Mouse (Mus musculus) erythroblast, adult 5-6 weeks (primary cell): ENCODE data around the gene Hsd17b13. TPM values are rescaled to one million over a fixed set of nuclear protein-coding genes. Genes with fewer than 3 reads are reported as not detected.

Experiments
- ATAC-seq: replicated peaks from 2 replicates; pipeline ENCODE4 v1.8.0; 2016; ENCODE audit warnings: moderate number of reproducible peaks, mild to moderate bottlenecking, moderate TSS enrichment, inconsistent platforms; ENCODE audit not compliant: poor library complexity, low FRiP score, severe bottlenecking
- total RNA-seq, 2 experiments: library from RNA; stranded (forward) in 1 of 2; stranded (reverse) in 1 of 2; fragments of 150-400 nt in 1 of 2; fragments of 200-764, 138-1000 nt in 1 of 2; gene quantifications; 2 replicates each; pipeline versions ENCODE4 v1.2.3 to v1.2.4; 2015 to 2017; ENCODE audit warnings: low replicate concordance in 2 of 2

Gene Hsd17b13
- total RNA-seq, 2 experiments from 2014 or later, result not detected

DNA sequence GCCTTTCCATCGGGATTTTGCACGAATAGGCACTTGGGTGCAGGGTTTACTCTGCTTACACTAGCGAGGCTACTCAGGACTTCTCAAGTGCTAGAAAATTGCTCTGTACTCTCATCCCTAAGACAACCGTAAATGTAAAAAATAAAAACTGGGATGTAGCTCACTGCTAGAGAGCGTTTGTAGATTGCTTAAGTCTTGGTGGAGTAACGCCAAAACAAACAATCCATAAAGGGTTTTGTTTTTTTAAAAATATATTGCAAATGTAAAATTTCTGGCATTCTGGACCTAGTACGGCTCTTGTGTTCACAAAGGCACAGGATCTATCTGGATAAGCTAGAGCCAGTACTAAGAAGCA lies 49.0 kb downstream of the Hsd17b13 start:
- ATAC-seq, result no peak

DNA sequence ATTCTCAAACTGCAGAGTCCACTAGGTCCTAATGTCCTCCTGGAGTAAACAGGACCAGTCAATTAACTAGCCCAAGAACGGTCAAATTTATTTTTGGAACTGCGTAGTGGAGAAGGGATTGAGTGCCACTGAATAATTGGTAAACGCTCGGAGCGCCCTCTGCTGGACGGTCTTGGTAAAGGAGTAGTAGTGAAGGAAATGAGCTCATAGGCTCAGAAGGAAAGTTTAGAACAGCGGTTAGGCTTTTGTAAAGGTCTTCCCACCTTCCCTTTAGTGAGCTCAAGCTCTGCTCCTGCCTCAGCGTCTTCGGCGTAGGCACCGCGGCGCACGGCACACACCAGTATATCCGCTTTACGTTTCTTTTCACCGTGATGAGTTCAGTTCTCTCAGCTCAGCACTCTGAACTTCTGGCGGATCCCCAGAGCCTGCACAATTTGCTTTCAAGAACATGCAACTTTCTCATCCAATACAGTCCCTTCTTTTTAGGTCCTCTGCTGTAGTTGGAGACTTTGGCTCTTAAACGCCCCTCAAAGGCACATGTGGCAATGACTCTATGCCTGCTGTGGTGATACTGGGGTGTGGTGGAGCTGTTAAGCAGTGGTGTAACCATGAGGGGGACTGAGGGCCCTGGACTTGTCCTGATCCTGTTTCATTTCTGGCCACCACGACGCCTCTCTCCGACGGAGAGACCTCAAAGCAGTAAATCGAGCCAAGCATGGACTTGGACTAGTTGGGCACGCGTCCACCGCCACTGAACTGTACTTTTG lies 49.6 kb downstream of the Hsd17b13 start:
- peak; percentile 77 for ATAC-seq

DNA sequence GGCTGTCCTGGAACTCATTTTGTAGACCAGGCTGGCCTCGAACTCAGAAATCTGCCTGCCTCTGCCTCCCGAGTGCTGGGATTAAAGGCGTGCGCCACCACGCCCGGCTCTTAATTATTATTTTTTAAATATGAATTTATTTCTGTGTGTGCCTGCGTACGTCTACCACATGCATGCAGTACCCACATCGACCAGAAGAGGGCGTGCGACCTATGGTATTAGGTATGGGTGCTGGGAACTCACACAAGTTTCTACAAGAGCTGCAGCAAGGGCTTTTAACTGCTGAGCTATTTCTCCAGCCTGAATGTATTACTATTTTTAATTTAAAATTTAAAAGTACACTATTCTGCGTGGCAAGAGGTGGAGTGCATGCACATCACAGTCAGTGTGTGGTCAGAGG lies 50.8 kb downstream of the Hsd17b13 start:
- ATAC-seq, result no peak

DNA sequence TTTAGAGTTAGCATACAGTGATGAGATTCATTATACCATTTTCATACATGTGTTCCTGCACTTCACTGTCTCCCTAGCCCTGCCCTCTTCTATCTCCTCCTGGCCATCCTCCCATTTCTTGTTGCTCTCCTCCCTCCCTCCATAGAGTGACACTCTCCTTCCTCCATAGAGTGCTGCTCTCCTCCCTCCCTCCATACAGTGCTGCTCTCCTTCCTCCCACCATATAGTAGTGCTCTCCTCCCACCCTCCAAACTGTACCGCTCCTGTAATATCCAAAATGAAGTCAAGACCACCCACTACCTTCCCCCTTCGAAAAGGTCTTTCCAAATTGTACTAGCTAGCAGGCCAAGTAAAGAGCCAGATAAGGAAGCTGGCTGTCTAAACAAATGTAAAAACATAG lies 53.5 kb downstream of the Hsd17b13 start:
- no peak for ATAC-seq

DNA sequence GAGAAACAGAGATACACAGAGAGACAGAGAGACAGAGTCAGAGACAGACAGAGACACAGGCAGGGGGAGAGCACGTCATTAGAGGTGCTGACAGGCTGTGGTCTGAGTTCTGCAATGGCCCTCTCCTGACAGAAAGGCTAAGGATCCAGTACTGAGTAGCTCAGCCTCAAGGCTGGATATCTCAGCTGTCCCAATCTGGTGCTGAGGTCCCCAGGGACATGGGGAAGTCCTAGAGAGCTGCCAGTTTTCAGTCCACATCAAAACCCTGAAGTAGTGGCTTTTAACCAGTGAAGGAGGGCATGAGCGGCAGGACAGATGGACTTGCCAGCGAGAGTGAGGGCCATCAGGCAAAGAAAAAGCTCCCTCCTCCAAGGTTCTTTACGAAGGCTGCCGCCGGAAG lies 54.1 kb downstream of the Hsd17b13 start:
- no peak for ATAC-seq

- ATAC-seq, result no peak
These were observed 54.8 kb downstream of the Hsd17b13 start for GRCm38 (mm10) chr5:103922436-103922835.

GRCm38 (mm10) chr5:103919497-103919896 lies 57.7 kb downstream of the Hsd17b13 start:
- no peak for ATAC-seq

- no peak for ATAC-seq
These were observed 59.0 kb downstream of the Hsd17b13 start for GRCm38 (mm10) chr5:103918233-103918632.

DNA sequence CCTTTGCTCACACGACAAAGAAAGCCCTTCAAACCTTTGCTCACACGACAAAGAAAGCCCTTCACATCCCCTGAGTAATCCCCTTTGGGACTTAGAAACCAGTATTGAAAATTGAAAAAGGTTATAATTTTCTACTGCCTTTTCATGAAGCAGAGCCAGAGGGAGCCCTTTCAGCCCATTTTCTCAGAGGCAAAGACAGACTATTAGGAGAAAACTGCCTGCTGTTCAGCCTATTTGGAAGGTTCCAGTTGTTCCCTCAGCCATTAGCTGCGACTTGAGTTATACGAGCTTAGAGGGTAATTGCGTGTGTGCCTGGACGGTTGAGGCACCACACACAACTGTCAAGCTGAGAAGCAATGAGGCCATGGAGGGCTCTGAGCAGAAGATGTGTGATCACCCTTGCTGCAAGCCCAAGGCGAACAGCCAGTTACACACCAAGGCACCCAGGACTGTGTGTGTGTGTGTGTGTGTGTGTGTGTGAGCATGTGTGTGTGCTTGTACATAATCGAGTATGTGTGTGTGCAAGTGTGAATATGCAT lies 59.8 kb downstream of the Hsd17b13 start:
- no peak for ATAC-seq

GRCm38 (mm10) chr5:103916595-103917356 lies 60.4 kb downstream of the Hsd17b13 start:
- no peak for ATAC-seq

DNA sequence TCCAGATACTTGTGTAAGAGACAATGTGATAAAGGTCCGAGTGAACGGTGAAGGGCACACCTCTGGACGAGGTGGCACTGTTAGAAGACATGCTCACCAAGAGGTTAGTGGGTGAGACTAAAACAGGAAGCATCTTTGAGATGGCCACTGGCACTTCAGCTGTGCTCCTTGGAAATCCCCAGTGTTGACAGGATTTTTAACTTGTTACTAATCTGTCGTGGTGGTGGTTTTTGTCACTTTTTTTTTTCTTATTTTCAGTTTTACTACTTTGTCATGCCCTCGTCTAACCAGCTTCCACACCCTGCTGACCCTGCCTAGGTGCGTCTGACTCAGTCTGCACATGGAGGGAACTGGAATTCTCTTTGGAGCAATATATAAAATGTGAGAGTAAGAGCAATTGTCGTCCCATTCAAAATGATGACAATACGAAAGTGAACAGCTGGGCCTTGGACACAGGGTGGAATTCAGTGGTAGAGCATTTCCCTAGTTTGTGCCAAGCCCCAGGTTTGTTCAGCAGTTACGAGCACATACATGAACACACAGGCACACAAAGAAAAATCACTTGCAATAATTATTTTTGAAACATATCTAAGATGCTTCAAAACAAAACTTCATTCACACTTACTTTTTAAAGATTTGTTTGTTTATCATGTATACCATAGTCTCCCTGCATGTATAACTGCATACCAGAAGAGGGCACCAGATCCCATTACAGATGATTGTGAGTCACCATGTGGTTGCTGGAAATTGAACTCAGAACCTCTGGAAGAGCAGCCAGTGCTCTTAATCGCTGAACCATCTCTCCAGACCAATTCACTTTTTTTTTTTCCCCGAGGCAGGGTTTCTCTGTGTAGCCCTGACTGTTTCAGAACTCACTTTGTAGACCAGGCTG lies 62.6 kb downstream of the Hsd17b13 start:
- ATAC-seq, result no peak

- ATAC-seq, result no peak
These were observed 64.1 kb downstream of the Hsd17b13 start for GRCm38 (mm10) chr5:103913150-103913549.

DNA sequence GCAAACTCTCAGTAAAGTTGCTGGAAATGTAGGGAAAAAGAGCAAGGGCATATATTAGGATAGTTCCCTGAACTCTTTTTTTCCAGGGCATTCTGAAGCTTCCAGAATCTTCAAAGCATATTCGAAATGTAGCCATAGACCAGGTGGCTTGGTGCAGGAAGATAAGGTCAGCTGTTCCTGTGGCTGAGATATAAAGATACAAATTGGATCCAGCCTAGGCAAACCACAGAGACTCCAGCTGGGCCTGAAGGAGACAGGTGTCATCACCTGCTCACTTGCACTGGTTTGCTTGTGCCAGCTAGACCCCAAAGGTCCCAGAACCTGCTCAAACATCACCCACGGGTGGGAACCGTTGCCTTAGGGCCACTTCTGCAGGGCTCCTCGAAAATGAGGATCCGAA lies 65.7 kb downstream of the Hsd17b13 start:
- ATAC-seq, result no peak

GRCm38 (mm10) chr5:103910748-103911409 lies 66.3 kb downstream of the Hsd17b13 start, which contains the start of gene Klhl8:
Gene Klhl8 (minus strand): TSS chr5:103911259.
- peak; percentile 91 for ATAC-seq

DNA sequence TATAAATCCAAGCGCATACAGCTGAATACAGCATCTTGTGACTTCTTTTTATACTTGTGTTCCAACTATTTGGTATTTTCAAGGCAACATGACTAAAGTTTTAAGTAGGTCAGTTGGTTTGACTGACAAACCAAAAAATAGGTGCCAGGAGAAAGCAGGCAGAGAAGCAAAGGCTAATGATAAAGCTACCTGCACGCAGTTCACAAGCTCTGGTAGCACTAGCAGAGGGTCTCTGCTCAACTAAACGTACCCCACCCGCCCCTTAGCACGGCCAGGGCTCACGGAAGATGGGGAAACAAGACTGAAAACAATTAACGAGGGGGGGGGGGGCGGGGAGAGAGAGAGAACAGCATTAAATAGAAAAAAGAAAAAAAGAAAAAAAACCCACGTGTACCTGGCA lies 67.1 kb downstream of the Hsd17b13 start:
- ATAC-seq, result no peak

DNA sequence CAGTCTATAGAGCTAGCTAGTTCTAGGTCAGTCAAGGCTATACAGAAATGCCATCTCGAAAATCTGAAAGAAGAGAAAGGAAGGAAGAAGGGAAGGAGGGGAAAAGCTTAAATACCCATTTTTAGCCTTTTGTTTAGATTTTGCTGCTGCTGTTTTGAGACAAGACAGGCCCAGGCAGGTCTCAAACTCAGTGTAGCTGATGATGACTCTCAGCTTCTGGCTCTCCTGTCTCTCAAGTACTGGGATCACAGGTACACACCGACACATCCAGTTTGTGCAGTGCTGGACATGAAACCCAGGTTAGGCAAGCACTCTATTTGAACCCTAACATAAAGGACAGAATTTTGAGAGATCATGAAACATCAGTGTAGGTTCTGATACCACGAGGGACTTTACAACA lies 67.7 kb downstream of the Hsd17b13 start:
- no peak for ATAC-seq

- no peak for ATAC-seq
These were observed 68.4 kb downstream of the Hsd17b13 start for GRCm38 (mm10) chr5:103908851-103909250.

DNA sequence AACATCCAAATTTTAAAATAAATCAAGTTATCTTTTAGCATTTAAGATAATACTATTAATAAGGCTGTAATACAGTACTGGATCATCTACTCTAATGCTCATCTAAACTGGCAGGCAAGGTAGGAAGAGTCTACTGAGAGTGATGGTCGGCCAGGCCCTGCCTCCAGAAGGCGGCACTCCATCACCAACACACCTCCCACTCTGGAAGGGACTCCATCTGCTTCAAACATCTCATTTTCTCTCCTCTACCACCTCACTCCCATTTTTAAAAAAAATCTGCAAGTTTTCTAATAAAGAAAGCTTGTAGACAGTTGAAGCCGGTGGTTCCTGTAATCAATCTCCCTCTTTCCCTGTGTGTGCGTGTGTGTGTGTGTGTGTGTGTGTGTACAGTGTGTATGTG lies 69.4 kb downstream of the Hsd17b13 start:
- ATAC-seq, result no peak

GRCm38 (mm10) chr5:103906173-103906572 lies 71.0 kb downstream of the Hsd17b13 start:
- no peak for ATAC-seq
